Mouse (Mus musculus) heart, embryonic 14.5 days (tissue): ENCODE measurements at regions not wholly inside any gene's neighbourhood (a gene's known extent, or its start where the extent isn't known, plus 50 kb on each side); places are given as distances from the start of the nearest gene placed in this dataset.
A peak's percentile ranks its signal among the peaks of the same experiment; 100 is the strongest.
"Not testable (repeated sequence)": the region's sequence is repeated elsewhere in the genome, so short reads cannot be mapped to it uniquely, and the experiment has no call there.

Experiments
- ATAC-seq: fragments of 200-750 bp; cut with Nextera tagmentation; 2 replicates; pipeline ENCODE4 v1.8.0; 2017; ENCODE audit warnings: low read depth, moderate TSS enrichment; ENCODE audit not compliant: insufficient number of reproducible peaks, insufficient read depth, low FRiP score
- H3K27ac ChIP-seq, 2 experiments: fragments of 200-500 bp in 1 of 2; fragments of 300-500 bp in 1 of 2; sonication (generic) in 1 of 2; replicated peaks in 1 of 2; 2 replicates each; pipeline ENCODE4 v1.5.1; 2012 to 2014; ENCODE audit warnings: low read depth in 2 of 2, low read length in 2 of 2, control low read depth in 1 of 2, mild to moderate bottlenecking in 1 of 2, mixed read lengths in 1 of 2; ENCODE audit not compliant: control insufficient read depth in 1 of 2, insufficient read depth in 1 of 2
- H3K27me3 ChIP-seq: fragments of 300-500 bp; sonication (generic); 2 replicates; pipeline ENCODE4 v1.6.1; 2014; ENCODE audit warnings: mild to moderate bottlenecking, low read length, control low read depth; ENCODE audit not compliant: control insufficient read depth, insufficient read depth
- H3K36me3 ChIP-seq: fragments of 300-500 bp; sonication (generic); 2 replicates; pipeline ENCODE4 v1.6.1; 2014; ENCODE audit warnings: mild to moderate bottlenecking, control low read depth, low read length, mixed read lengths; ENCODE audit not compliant: control insufficient read depth, insufficient read depth
- H3K4me1 ChIP-seq, 2 experiments: fragments of 200-500 bp in 1 of 2; fragments of 300-500 bp in 1 of 2; sonication (generic) in 1 of 2; 2 replicates each; pipeline ENCODE4 v1.6.1; 2012 to 2014; ENCODE audit warnings: low read length in 2 of 2, control low read depth in 1 of 2, mixed read lengths in 1 of 2; ENCODE audit not compliant: control insufficient read depth in 2 of 2, insufficient read depth in 2 of 2
- H3K4me2 ChIP-seq: fragments of 300-500 bp; sonication (generic); 2 replicates; pipeline ENCODE4 v1.6.1; 2014; ENCODE audit warnings: mild to moderate bottlenecking, low read length
- H3K4me3 ChIP-seq, 2 experiments: fragments of 200-500 bp in 1 of 2; fragments of 300-500 bp in 1 of 2; sonication (generic) in 1 of 2; 2 replicates each; pipeline ENCODE4 v1.5.1; 2012 to 2014; ENCODE audit warnings: low read length in 2 of 2, mild to moderate bottlenecking in 2 of 2, control low read depth in 1 of 2, low read depth in 1 of 2, moderate library complexity in 1 of 2; ENCODE audit not compliant: control insufficient read depth in 1 of 2, insufficient read depth in 1 of 2
- H3K9ac ChIP-seq: fragments of 300-500 bp; sonication (generic); 2 replicates; pipeline ENCODE4 v1.6.1; 2014; ENCODE audit warnings: mild to moderate bottlenecking, low read length
- H3K9me3 ChIP-seq: fragments of 300-500 bp; sonication (generic); 2 replicates; pipeline ENCODE4 v1.6.1; 2016; ENCODE audit warnings: low read length, control low read depth; ENCODE audit not compliant: control insufficient read depth
- WGBS: fragments of 180-500 bp; shearing (Covaris S2); extraction: QIAGEN DNeasy Blood & Tissue Kit; methylation state at CpG from one replicate; pipeline ENCODE4 v1.1.7; 2014; 5-methylcytosine and 5-hydroxymethylcytosine counted together

GRCm38 (mm10) chr6:81818573-81818972 is 104.9 kb upstream of the Gcfc2 start:
- no peak overlapping the region for H3K27ac ChIP-seq
- no peak overlapping the region for H3K4me3 ChIP-seq
- no peaks in the 10 kb centered on the region for H3K27me3 ChIP-seq
- H3K36me3 ChIP-seq: no peaks in the 10 kb centered on the region
- ATAC-seq: no peak
- 90% methylated on average over 10 of the region's 10 CpGs for WGBS
- H3K4me2 ChIP-seq: no peak overlapping the region
- no peak overlapping the region for H3K9ac ChIP-seq
- no peaks in the 10 kb centered on the region for H3K4me1 ChIP-seq
- no peaks in the 10 kb centered on the region for H3K9me3 ChIP-seq

GRCm38 (mm10) chr6:81820078-81820477 is 103.4 kb upstream of the Gcfc2 start:
- Histone ChIP-seq H3K27me3 (no peaks in the 10 kb centered on the region), H3K4me3 (no peak overlapping the region), H3K36me3 (no peaks in the 10 kb centered on the region), H3K27ac (no peak overlapping the region), H3K4me1 (no peaks in the 10 kb centered on the region), H3K9ac (no peak overlapping the region), H3K4me2 (no peak overlapping the region), H3K9me3 (no peaks in the 10 kb centered on the region)
- 76% methylated on average over 5 of the region's 5 CpGs for WGBS
- ATAC-seq: no peak

- no peaks in the 10 kb centered on the region for H3K4me1 ChIP-seq
- H3K4me2 ChIP-seq: peak overlapping the region; percentile 45
- no peaks in the 10 kb centered on the region for H3K9me3 ChIP-seq
- ATAC-seq: no peak
- H3K27ac ChIP-seq: no peak overlapping the region
- 0 out of 4 replicates have a peak overlapping the region, but pooled peaks of 1 of the 2 experiments have one; percentile 23 for H3K4me3 ChIP-seq
- no peaks in the 10 kb centered on the region for H3K27me3 ChIP-seq
- H3K9ac ChIP-seq: no peak overlapping the region
- no peaks in the 10 kb centered on the region for H3K36me3 ChIP-seq
- 59% methylated on average over 11 of the region's 11 CpGs for WGBS
Observed at GRCm38 (mm10) chr6:81839474-81840153, 83.9 kb upstream of the Gcfc2 start.

GRCm38 (mm10) chr6:81868207-81868606 is 55.3 kb upstream of the Gcfc2 start:
- H3K4me1 ChIP-seq, H3K9me3 ChIP-seq, H3K4me2 ChIP-seq, H3K27me3 ChIP-seq, ATAC-seq, H3K4me3 ChIP-seq, H3K36me3 ChIP-seq, H3K27ac ChIP-seq, H3K9ac ChIP-seq: not testable (repeated sequence)
- WGBS: 83% methylated on average over 13 of the region's 13 CpGs
